Mouse (Mus musculus) CH12.LX (cell line): Measurements from ENCODE around the gene A930009A15Rik. TPM values are rescaled to one million over a fixed set of nuclear protein-coding genes. Genes with fewer than 3 reads are reported as not detected.

Source experiments
- DNase-seq: peaks from one replicate; pipeline ENCODE4 v3.0.0-alpha.2; 2013; ENCODE audit errors: extremely low read depth
- H3K27ac ChIP-seq: 2 replicates; pipeline ENCODE4 v1.5.1; 2012; ENCODE audit warnings: low read depth, mild to moderate bottlenecking, control low read depth, moderate library complexity; ENCODE audit not compliant: insufficient read depth
- H3K27me3 ChIP-seq: replicated peaks from 2 replicates; pipeline ENCODE3; 2012; ENCODE audit warnings: inconsistent platforms
- H3K36me3 ChIP-seq, 2 experiments: replicated peaks in 1 of 2; 2 replicates each; pipeline versions ENCODE3 to v1.6.1; 2012; ENCODE audit warnings: inconsistent platforms in 1 of 2, low read length in 1 of 2, mild to moderate bottlenecking in 1 of 2, mixed read lengths in 1 of 2, moderate library complexity in 1 of 2; ENCODE audit not compliant: control insufficient read depth in 1 of 2, insufficient read depth in 1 of 2
- H3K4me1 ChIP-seq, 2 experiments: 2 replicates each; pipeline ENCODE4 v1.6.1; 2012; ENCODE audit warnings: inconsistent platforms in 1 of 2, moderate library complexity in 1 of 2; ENCODE audit not compliant: insufficient read depth in 2 of 2, control insufficient read depth in 1 of 2
- H3K4me2 ChIP-seq: 2 replicates; pipeline ENCODE4 v1.6.1; 2012; ENCODE audit warnings: low read depth, mild to moderate bottlenecking, control low read depth; ENCODE audit not compliant: poor library complexity, insufficient read depth, severe bottlenecking
- H3K4me3 ChIP-seq, 3 experiments: fragments of 150-350 bp in 1 of 3; sonication (generic) in 1 of 3; replicated peaks in 1 of 3; 2 replicates each; pipeline versions ENCODE3 to v1.5.1; 2011 to 2012; ENCODE audit warnings: low read depth in 2 of 3, low read length in 2 of 3, mild to moderate bottlenecking in 2 of 3, moderate library complexity in 2 of 3, control low read depth in 1 of 3, improper control_type of control experiment in 1 of 3, inconsistent platforms in 1 of 3, mixed read lengths in 1 of 3; ENCODE audit not compliant: poor library complexity in 1 of 3
- H3K79me2 ChIP-seq: replicated peaks from 2 replicates; pipeline ENCODE4 v1.6.1; 2012; ENCODE audit warnings: mild to moderate bottlenecking, moderate library complexity; ENCODE audit not compliant: control insufficient read depth, poor library complexity, insufficient read depth, severe bottlenecking; ENCODE audit errors: extremely low read depth
- H3K9ac ChIP-seq: 2 replicates; pipeline ENCODE4 v1.6.1; 2012; ENCODE audit warnings: low read depth, mild to moderate bottlenecking, control low read depth, moderate library complexity; ENCODE audit not compliant: insufficient read depth
- H3K9me3 ChIP-seq: replicated peaks from 2 replicates; pipeline ENCODE3; 2012; ENCODE audit warnings: low read length, inconsistent platforms, mixed read lengths
- BHLHE40 ChIP-seq: IDR thresholded peaks from 2 replicates; pipeline ENCODE4 v1.6.1; 2011; ENCODE audit warnings: mild to moderate bottlenecking, low read depth, low read length, improper control_type of control experiment
- CHD1 ChIP-seq: IDR thresholded peaks from 2 replicates; pipeline ENCODE4 v1.6.1; 2012; ENCODE audit warnings: low read depth, low read length, improper control_type of control experiment, inconsistent platforms
- CHD2 ChIP-seq: IDR thresholded peaks from 2 replicates; pipeline ENCODE4 v1.6.1; 2011; ENCODE audit warnings: low read length, improper control_type of control experiment
- CTCF ChIP-seq, 2 experiments: IDR thresholded peaks in 1 of 2; conservative IDR thresholded peaks in 1 of 2; 2 replicates each; pipeline ENCODE4 v1.5.1; 2011 to 2012; ENCODE audit warnings: low read depth in 2 of 2, low read length in 2 of 2, improper control_type of control experiment in 1 of 2, inconsistent platforms in 1 of 2, mild to moderate bottlenecking in 1 of 2, moderate library complexity in 1 of 2
- ETS1 ChIP-seq: conservative IDR thresholded peaks from 2 replicates; pipeline ENCODE4 v1.6.1; 2012; ENCODE audit warnings: low read depth, mild to moderate bottlenecking, inconsistent platforms, low read length, improper control_type of control experiment, moderate library complexity
- GABPA ChIP-seq: IDR thresholded peaks from 2 replicates; pipeline ENCODE4 v1.6.1; 2012; ENCODE audit warnings: low read depth, low read length, improper control_type of control experiment, inconsistent platforms; ENCODE audit not compliant: insufficient replicate concordance
- JUND ChIP-seq: conservative IDR thresholded peaks from 2 replicates; pipeline ENCODE4 v1.6.1; 2011; ENCODE audit warnings: low read depth, low read length, improper control_type of control experiment
- KAT2A ChIP-seq: IDR thresholded peaks from 2 replicates; pipeline ENCODE4 v1.6.1; 2012; ENCODE audit warnings: low read length, improper control_type of control experiment, inconsistent platforms; ENCODE audit not compliant: insufficient replicate concordance
- MAX ChIP-seq: IDR thresholded peaks from 2 replicates; pipeline ENCODE4 v1.6.1; 2011; ENCODE audit warnings: low read length, improper control_type of control experiment
- MAZ ChIP-seq: IDR thresholded peaks from 2 replicates; pipeline ENCODE4 v1.6.1; 2012; ENCODE audit warnings: low read depth, mild to moderate bottlenecking, inconsistent platforms, low read length, improper control_type of control experiment, moderate library complexity
- NELFE ChIP-seq: IDR thresholded peaks from 2 replicates; pipeline ENCODE4 v1.6.1; 2011; ENCODE audit warnings: low read depth, low read length, improper control_type of control experiment
- PAX5 ChIP-seq: IDR thresholded peaks from 2 replicates; pipeline ENCODE4 v1.6.1; 2012; ENCODE audit warnings: low read length, inconsistent platforms, mixed read lengths
- TCF12 ChIP-seq: IDR thresholded peaks from 2 replicates; pipeline ENCODE4 v1.6.1; 2014; ENCODE audit warnings: low read depth, mild to moderate bottlenecking, inconsistent platforms, low read length, improper control_type of control experiment
- UBTF ChIP-seq: IDR thresholded peaks from 2 replicates; pipeline ENCODE4 v1.6.1; 2012; ENCODE audit warnings: low read depth, mild to moderate bottlenecking, inconsistent platforms, low read length, improper control_type of control experiment, moderate library complexity
- USF1 ChIP-seq: IDR thresholded peaks from 2 replicates; pipeline ENCODE4 v1.6.1; 2014; ENCODE audit warnings: low read depth, mild to moderate bottlenecking, inconsistent platforms, low read length, improper control_type of control experiment
- ZKSCAN1 ChIP-seq: IDR thresholded peaks from 2 replicates; pipeline ENCODE4 v1.6.1; 2012; ENCODE audit warnings: low read depth, inconsistent platforms, low read length, improper control_type of control experiment, borderline replicate concordance
- dilution Hi-C: fragments of 300-500 bp; cut with MboI; formaldehyde crosslinking; loops from 2 replicates; pipeline ENCODE4 v1.14.3; 2020; ENCODE audit warnings: low sequenced_read_pairs; ENCODE audit not compliant: extremely low pct_unique_long_range_greater_than_20kb, extremely low pct_ligation_motif_present
- in situ Hi-C: fragments of 300-500 bp; cut with MboI; formaldehyde crosslinking; loops from 3 replicates; pipeline ENCODE4 v1.14.3; 2019; ENCODE audit warnings: low sequenced_read_pairs, low pct_ligation_motif_present, low pct_unique_long_range_greater_than_20kb, mixed read lengths
- polyA plus RNA-seq: library from polyadenylated mRNA; unstranded; fragments of >175 nt; gene quantifications from 2 replicates; pipeline ENCODE4 v1.2.1, GENCODE M21; 2012; ENCODE audit warnings: low read depth; ENCODE audit not compliant: insufficient read length
- total RNA-seq, 2 experiments: library from RNA; depleted of rRNA; stranded (reverse); fragments of 300-350 nt in 1 of 2; fragments of >200 nt in 1 of 2; gene quantifications; 2 replicates each; pipeline ENCODE4 v1.2.3; 2012 to 2014

A930009A15Rik gene
- total and polyA plus RNA-seq, 3 experiments: not detected

- H3K9me3 ChIP-seq: no peaks in the 10 kb centered on the region
- dilution Hi-C loops (no loop called here), in situ Hi-C loops (loop anchor here (10.0 to 25.0 kb wide), 2 partner anchors 156 to 304 kb away; partner anchors contain the start of gene Rab21)
- peak overlapping the region; percentile 100 for H3K4me2 ChIP-seq
- H3K4me1 ChIP-seq: peaks cover 2 to 4% of the 10 kb centered on the region in 2 experiments; a peak in 1 of 4 replicates
- TF ChIP-seq CHD1: no peak
- DNase-seq: no peak
- no peak overlapping the region; the same call in 1 of the 2 replicates for H3K9ac ChIP-seq
- no peak overlapping the region for H3K27ac ChIP-seq
- H3K4me3 ChIP-seq: no peak overlapping the region
- H3K36me3 ChIP-seq: no peaks in the 10 kb centered on the region
- no peaks in the 10 kb centered on the region for H3K27me3 ChIP-seq
- no peaks in the 10 kb centered on the region for H3K79me2 ChIP-seq
These were observed 48.6 kb downstream of the A930009A15Rik start for GRCm38 (mm10) chr10:115618288-115618856.

DNA sequence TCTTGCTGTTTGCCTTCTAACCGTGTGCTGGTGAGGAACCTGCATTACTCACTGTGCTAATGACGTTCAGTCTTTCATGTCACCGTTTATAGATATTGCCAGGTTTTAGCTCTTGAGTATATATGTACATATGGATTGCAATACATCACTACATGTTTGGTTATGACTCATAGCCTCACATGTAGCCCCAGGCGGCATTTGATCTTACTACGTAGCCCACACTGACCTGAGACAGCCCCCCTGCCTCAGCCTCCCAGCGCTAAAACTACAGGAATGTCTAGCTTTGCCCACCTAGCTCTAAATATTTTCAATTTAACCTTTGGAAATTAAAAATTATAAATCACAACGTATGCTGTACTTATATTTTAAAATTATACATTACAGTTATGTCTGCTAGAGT is 53.7 kb downstream of the A930009A15Rik start:
- TF ChIP-seq CTCF (conservative IDR thresholded peaks at IDR 0.05 in 1 of 2, IDR thresholded peaks at IDR 0.05 in 1 of 2; ENCODE audit: low read depth in 2 of 2, low read length in 2 of 2) (no peak), BHLHE40 (no peak), TCF12 (no peak), UBTF (no peak), ZKSCAN1 (no peak), CHD2 (no peak), KAT2A (no peak), PAX5 (no peak), USF1 (no peak), NELFE (no peak), GABPA (no peak), JUND (no peak), MAX (no peak), ETS1 (no peak), MAZ (no peak)
- Histone ChIP-seq H3K4me1 (peaks cover 0 to 9% of the 10 kb centered on the region in 2 experiments; a peak in 2 of 4 replicates), H3K36me3 (no peaks in the 10 kb centered on the region), H3K27me3 (no peaks in the 10 kb centered on the region), H3K4me3 (no peak overlapping the region), H3K4me2 (no peak overlapping the region), H3K79me2 (no peaks in the 10 kb centered on the region), H3K9ac (no peak overlapping the region), H3K9me3 (no peaks in the 10 kb centered on the region), H3K27ac (no peak overlapping the region)
- dilution Hi-C loops (no loop called here), in situ Hi-C loops (loop anchor here (25.0 kb wide), 1 partner anchor 161 kb away; no protein-coding TSS in a partner anchor)
- no peak for DNase-seq
